Mouse (Mus musculus) midbrain, embryonic 15.5 days (tissue): ENCODE measurements around the gene Ctnna3. TPM values are rescaled to one million over a fixed set of nuclear protein-coding genes. Genes with fewer than 3 reads are reported as not detected.
A peak's percentile ranks its signal among the peaks of the same experiment; 100 is the strongest.
"Not testable (repeated sequence)": the region's sequence is repeated elsewhere in the genome, so short reads cannot be mapped to it uniquely, and the experiment has no call there.

ENCODE experiments used
- ATAC-seq: fragments of 200-750 bp; cut with Nextera tagmentation; replicated peaks from 2 replicates; pipeline ENCODE4 v1.8.0; 2017; ENCODE audit warnings: moderate TSS enrichment
- H3K27ac ChIP-seq: fragments of 300-500 bp; sonication (generic); 2 replicates; pipeline ENCODE4 v1.5.1; 2015; ENCODE audit warnings: mild to moderate bottlenecking, inconsistent platforms
- H3K27me3 ChIP-seq: fragments of 300-500 bp; sonication (generic); replicated peaks from 2 replicates; pipeline ENCODE4 v1.6.1; 2015; ENCODE audit warnings: inconsistent platforms
- H3K36me3 ChIP-seq: fragments of 300-500 bp; sonication (generic); replicated peaks from 2 replicates; pipeline ENCODE4 v1.6.1; 2015; ENCODE audit warnings: inconsistent platforms
- H3K4me1 ChIP-seq: fragments of 300-500 bp; sonication (generic); 2 replicates; pipeline ENCODE4 v1.6.1; 2015; ENCODE audit warnings: inconsistent platforms
- H3K4me2 ChIP-seq: fragments of 300-500 bp; sonication (generic); 2 replicates; pipeline ENCODE4 v1.6.1; 2015; ENCODE audit warnings: inconsistent platforms, mild to moderate bottlenecking, moderate library complexity
- H3K4me3 ChIP-seq: fragments of 300-500 bp; sonication (generic); 2 replicates; pipeline ENCODE4 v1.5.1; 2015; ENCODE audit warnings: mild to moderate bottlenecking, inconsistent platforms
- H3K9ac ChIP-seq: fragments of 300-500 bp; sonication (generic); 2 replicates; pipeline ENCODE4 v1.6.1; 2015; ENCODE audit warnings: mild to moderate bottlenecking, inconsistent platforms
- H3K9me3 ChIP-seq: fragments of 300-500 bp; sonication (generic); 2 replicates; pipeline ENCODE4 v1.6.1; 2016; ENCODE audit warnings: inconsistent platforms
- WGBS: fragments of 180-500 bp; shearing (Covaris S2); methylation state at CpG from one replicate; pipeline ENCODE4 v1.1.7; 2015; ENCODE audit warnings: mixed read lengths; 5-methylcytosine and 5-hydroxymethylcytosine counted together
- polyA plus RNA-seq: library from polyadenylated mRNA; unstranded; fragments of >200 nt; fragmentation: Nextera tagmentation; extraction: Ambion mirVana; gene quantifications from 2 replicates; pipeline ENCODE4 v1.2.1, GENCODE M21; 2015

The Ctnna3 gene
- polyA plus RNA-seq, 1 experiment from 2014 or later = 0.80 TPM

- Histone ChIP-seq H3K27me3 (no peaks in the 10 kb centered on the region), H3K4me1 (no peaks in the 10 kb centered on the region), H3K36me3 (no peaks in the 10 kb centered on the region), H3K4me3 (no peak overlapping the region), H3K9ac (no peak overlapping the region), H3K4me2 (no peak overlapping the region), H3K27ac (no peak overlapping the region), H3K9me3 (no peaks in the 10 kb centered on the region)
- no peak for ATAC-seq
- 84% methylated on average over 2 of the region's 2 CpGs for WGBS
Measured at GRCm38 (mm10) chr10:64643976-64644375, 1214.1 kb downstream of the Ctnna3 start.

- Histone ChIP-seq H3K9me3 (no peaks in the 10 kb centered on the region), H3K4me1 (no peaks in the 10 kb centered on the region), H3K27me3 (no peaks in the 10 kb centered on the region), H3K27ac (no peak overlapping the region), H3K9ac (no peak overlapping the region), H3K4me3 (no peak overlapping the region), H3K4me2 (no peak overlapping the region), H3K36me3 (no peaks in the 10 kb centered on the region)
- WGBS = 25% methylated on average over 4 of the region's 4 CpGs
- ATAC-seq = peak; percentile 73
Measured at GRCm38 (mm10) chr10:64661190-64661589, 1231.3 kb downstream of the Ctnna3 start.

DNA sequence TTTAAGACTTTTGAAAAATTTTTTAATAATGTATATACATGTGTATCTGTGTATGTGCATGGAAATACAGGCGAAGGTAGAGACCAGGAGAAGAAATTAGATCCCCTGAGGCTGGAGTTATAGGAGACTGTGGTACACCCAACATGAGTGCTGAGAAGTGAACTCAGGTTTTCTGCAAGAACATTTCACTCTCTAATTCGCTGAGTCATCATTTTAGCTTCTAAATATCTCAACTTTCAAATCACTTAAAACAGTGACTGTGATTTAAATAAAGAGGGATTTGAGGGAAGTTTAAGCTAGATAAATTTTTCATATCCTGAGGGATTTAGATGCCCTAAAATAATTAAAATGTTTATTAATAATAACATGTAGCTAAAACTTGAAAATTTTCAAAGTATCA lies 1241.6 kb downstream of the Ctnna3 start:
- Histone ChIP-seq H3K4me1 (no peaks in the 10 kb centered on the region), H3K27me3 (no peaks in the 10 kb centered on the region), H3K9me3 (no peaks in the 10 kb centered on the region), H3K27ac (no peak overlapping the region), H3K9ac (no peak overlapping the region), H3K4me3 (no peak overlapping the region), H3K36me3 (no peaks in the 10 kb centered on the region), H3K4me2 (no peak overlapping the region)
- WGBS = 90% methylated on average over 2 of the region's 2 CpGs
- ATAC-seq = no peak

DNA sequence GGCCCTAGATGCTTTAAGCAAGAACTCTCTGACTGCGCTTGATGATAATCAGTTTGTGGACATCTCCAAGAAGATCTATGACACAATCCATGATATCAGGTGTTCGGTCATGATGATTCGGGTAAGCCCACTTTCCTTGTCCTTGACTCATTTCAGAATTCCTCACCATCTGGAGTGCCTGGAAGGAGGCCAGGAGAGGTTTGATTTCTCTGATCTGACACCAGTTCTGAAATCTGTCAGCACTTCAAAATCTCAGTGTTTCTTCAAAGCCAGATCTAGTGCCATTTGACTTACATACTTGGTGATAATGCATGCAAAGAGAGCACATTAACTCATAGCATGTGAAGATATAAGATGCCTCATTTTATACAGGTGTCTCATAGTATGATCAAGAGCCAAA lies 1245.9 kb downstream of the Ctnna3 start:
- Histone ChIP-seq H3K4me3 (no peak overlapping the region), H3K27me3 (no peaks in the 10 kb centered on the region), H3K9ac (no peak overlapping the region), H3K4me1 (no peaks in the 10 kb centered on the region), H3K4me2 (no peak overlapping the region), H3K27ac (no peak overlapping the region), H3K36me3 (no peaks in the 10 kb centered on the region), H3K9me3 (no peaks in the 10 kb centered on the region)
- no peak for ATAC-seq
- WGBS = 97% methylated on average over 3 of the region's 3 CpGs

GRCm38 (mm10) chr10:64710017-64710416 lies 1280.1 kb downstream of the Ctnna3 start:
- no peak overlapping the region for H3K27ac ChIP-seq
- H3K27me3 ChIP-seq = no peaks in the 10 kb centered on the region
- no peaks in the 10 kb centered on the region for H3K36me3 ChIP-seq
- H3K4me2 ChIP-seq = no peak overlapping the region
- H3K4me3 ChIP-seq = no peak overlapping the region
- ATAC-seq = no peak
- H3K9ac ChIP-seq = no peak overlapping the region
- H3K9me3 ChIP-seq = no peaks in the 10 kb centered on the region
- H3K4me1 ChIP-seq = no peaks in the 10 kb centered on the region
- 85% methylated on average over 2 of the region's 2 CpGs for WGBS

- H3K36me3 ChIP-seq = no peaks in the 10 kb centered on the region
- no peak overlapping the region for H3K4me2 ChIP-seq
- H3K9me3 ChIP-seq = no peaks in the 10 kb centered on the region
- H3K4me3 ChIP-seq = no peak overlapping the region
- no peak for ATAC-seq
- H3K27ac ChIP-seq = no peak overlapping the region
- H3K4me1 ChIP-seq = no peaks in the 10 kb centered on the region
- WGBS = 68% methylated on average over 9 of the region's 9 CpGs
- H3K9ac ChIP-seq = no peak overlapping the region
- no peaks in the 10 kb centered on the region for H3K27me3 ChIP-seq
Measured at GRCm38 (mm10) chr10:64718036-64718435, 1288.1 kb downstream of the Ctnna3 start.

DNA sequence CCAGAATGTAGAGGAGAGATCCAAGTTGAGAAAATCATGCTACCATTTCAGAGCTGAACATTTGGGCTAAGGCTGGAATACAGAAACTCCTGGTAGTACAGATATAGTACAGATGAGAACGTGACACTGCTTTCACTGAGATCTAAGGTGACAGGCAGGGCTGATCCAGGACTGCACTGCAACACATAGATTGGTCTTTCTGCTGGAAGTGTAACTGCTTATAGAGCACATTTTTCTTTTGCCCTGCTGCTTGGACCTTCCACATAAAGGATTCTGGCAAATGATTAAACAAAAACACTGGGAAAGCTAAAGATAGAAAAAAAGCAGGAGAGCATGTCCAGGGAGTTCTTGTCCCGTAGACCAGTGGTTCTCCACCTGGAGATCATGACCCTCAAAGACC lies 1305.8 kb downstream of the Ctnna3 start:
- no peak for ATAC-seq
- H3K4me1 ChIP-seq = no peaks in the 10 kb centered on the region
- H3K27me3 ChIP-seq = no peaks in the 10 kb centered on the region
- H3K9me3 ChIP-seq = no peaks in the 10 kb centered on the region
- 76% methylated on average over 2 of the region's 2 CpGs for WGBS
- H3K9ac ChIP-seq = no peak overlapping the region
- no peak overlapping the region for H3K4me3 ChIP-seq
- H3K36me3 ChIP-seq = no peaks in the 10 kb centered on the region
- H3K27ac ChIP-seq = no peak overlapping the region
- H3K4me2 ChIP-seq = no peak overlapping the region

DNA sequence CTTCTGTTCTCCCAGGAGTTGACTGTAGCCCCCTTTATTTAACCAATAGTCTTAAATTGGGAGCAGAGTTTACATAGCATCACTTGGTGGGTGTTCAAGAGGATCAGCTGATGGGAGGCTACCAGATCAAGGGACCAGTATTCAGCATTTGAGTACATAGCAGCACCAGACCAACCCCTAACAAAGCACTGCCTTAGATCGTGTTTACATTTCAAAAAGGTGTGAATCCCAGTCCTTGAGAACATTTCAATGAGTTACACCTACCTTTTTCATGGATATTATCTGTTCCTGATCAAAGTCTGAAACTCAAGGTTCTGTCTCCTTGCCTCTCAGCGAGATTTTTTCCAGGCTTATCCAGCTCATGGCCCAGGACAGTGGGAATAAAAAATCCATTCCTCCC lies 1306.7 kb downstream of the Ctnna3 start:
- no peak overlapping the region for H3K9ac ChIP-seq
- WGBS = 48% methylated on average over 2 of the region's 2 CpGs
- no peak for ATAC-seq
- H3K4me1 ChIP-seq = no peaks in the 10 kb centered on the region
- H3K4me3 ChIP-seq = no peak overlapping the region
- no peaks in the 10 kb centered on the region for H3K27me3 ChIP-seq
- H3K4me2 ChIP-seq = no peak overlapping the region
- H3K27ac ChIP-seq = no peak overlapping the region
- H3K9me3 ChIP-seq = no peaks in the 10 kb centered on the region
- no peaks in the 10 kb centered on the region for H3K36me3 ChIP-seq

DNA sequence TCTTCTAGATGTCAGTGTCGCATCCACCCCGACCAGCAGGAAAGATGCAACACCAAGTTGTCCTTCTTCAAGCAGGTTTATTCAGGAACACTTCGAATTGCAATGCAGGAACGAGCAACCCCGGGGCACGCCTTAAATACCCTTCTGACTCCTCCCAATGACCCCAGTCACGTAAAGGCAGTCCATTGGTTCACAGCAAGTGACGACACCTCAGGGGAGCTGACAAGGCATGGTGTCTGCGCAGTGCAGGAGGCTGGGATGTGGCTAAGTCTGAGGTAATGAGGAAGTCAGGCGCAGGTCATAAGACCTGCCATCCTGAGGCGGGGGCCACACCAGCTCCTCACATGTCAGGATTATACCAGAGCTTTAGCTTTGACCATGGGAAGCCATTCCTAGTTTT lies 1311.8 kb downstream of the Ctnna3 start:
- not testable (repeated sequence) for H3K4me1 ChIP-seq, H3K9me3 ChIP-seq, H3K27ac ChIP-seq, H3K4me3 ChIP-seq, ATAC-seq, H3K36me3 ChIP-seq, H3K4me2 ChIP-seq, H3K9ac ChIP-seq, H3K27me3 ChIP-seq
- WGBS = 91% methylated on average over 11 of the region's 11 CpGs

GRCm38 (mm10) chr10:64744099-64744498 lies 1314.2 kb downstream of the Ctnna3 start:
- not testable (repeated sequence) for H3K9me3 ChIP-seq, H3K27ac ChIP-seq, H3K4me1 ChIP-seq, H3K9ac ChIP-seq, H3K27me3 ChIP-seq, ATAC-seq, H3K36me3 ChIP-seq, H3K4me3 ChIP-seq, H3K4me2 ChIP-seq
- 31% methylated on average over 3 of the region's 3 CpGs for WGBS

DNA sequence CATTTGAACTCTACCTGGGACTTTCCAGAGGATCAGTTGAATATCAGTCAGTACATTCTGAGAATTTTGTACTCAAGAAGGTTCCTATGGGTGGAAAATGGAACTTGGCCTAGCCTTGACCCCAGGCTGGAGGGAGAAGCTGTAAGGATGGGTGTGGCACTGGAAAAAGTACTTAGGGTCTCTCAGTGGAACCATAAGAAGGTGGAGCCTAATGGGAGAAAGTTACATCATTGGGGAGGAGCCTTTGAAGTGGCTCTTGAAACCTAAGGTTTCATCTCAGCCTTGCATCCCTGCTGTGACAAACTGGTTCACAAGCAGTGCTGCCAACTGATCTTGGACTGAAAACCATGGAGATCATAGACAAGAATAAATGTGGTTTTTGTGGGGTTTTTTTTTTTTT lies 1318.8 kb downstream of the Ctnna3 start:
- H3K27me3 ChIP-seq = no peaks in the 10 kb centered on the region

DNA sequence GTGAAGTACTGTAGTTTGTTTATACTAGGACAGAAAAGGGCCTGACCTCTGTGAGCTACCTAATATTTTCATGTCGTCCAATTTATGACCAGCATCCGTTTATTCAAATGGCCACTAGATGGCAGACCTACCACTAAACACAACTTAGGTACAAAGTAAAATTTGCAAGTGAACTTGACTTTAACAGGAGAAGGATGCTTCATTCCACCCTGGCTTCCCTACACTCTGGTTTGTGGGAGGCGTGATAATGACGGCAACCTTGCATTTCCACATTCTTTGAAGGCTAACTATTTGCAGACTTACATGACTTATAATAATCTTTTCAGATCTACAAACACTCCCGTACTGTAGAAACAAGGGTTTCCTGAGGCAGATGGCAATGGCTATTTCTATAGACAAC lies 1320.9 kb downstream of the Ctnna3 start:
- H3K4me1 ChIP-seq = no peaks in the 10 kb centered on the region
- no peaks in the 10 kb centered on the region for H3K36me3 ChIP-seq
- no peak overlapping the region for H3K4me3 ChIP-seq
- H3K27me3 ChIP-seq = no peaks in the 10 kb centered on the region
- 40% methylated on average over 5 of the region's 5 CpGs for WGBS
- no peak for ATAC-seq
- H3K4me2 ChIP-seq = no peak overlapping the region
- no peaks in the 10 kb centered on the region for H3K9me3 ChIP-seq
- no peak overlapping the region for H3K27ac ChIP-seq
- H3K9ac ChIP-seq = no peak overlapping the region

More for the DNA sequence above, 1318.8 kb downstream of the Ctnna3 start:
- Histone ChIP-seq H3K27ac (no peak overlapping the region), H3K36me3 (no peaks in the 10 kb centered on the region), H3K9ac (no peak overlapping the region), H3K4me3 (no peak overlapping the region), H3K4me2 (no peak overlapping the region), H3K4me1 (no peaks in the 10 kb centered on the region), H3K9me3 (no peaks in the 10 kb centered on the region)
- no peak for ATAC-seq

GRCm38 (mm10) chr10:64836315-64836714 lies 1406.4 kb downstream of the Ctnna3 start:
- WGBS = 97% methylated on average over 1 of the region's 1 CpGs
- no peak for ATAC-seq
- Histone ChIP-seq H3K4me3 (no peak overlapping the region), H3K27ac (no peak overlapping the region), H3K36me3 (no peaks in the 10 kb centered on the region), H3K9ac (no peak overlapping the region), H3K27me3 (no peaks in the 10 kb centered on the region), H3K4me2 (no peak overlapping the region), H3K4me1 (no peaks in the 10 kb centered on the region), H3K9me3 (0 out of 2 replicates have a peak, but pooled peaks cover 4% of the 10 kb centered on the region)

GRCm38 (mm10) chr10:64861439-64861838 lies 1431.5 kb downstream of the Ctnna3 start:
- ATAC-seq = no peak
- Histone ChIP-seq H3K4me3 (no peak overlapping the region), H3K9me3 (no peaks in the 10 kb centered on the region), H3K4me2 (no peak overlapping the region), H3K27ac (no peak overlapping the region), H3K9ac (no peak overlapping the region), H3K27me3 (no peaks in the 10 kb centered on the region), H3K36me3 (no peaks in the 10 kb centered on the region), H3K4me1 (no peaks in the 10 kb centered on the region)
- WGBS = 86% methylated on average over 2 of the region's 2 CpGs
